Mouse (Mus musculus) adipose tissue, adult 10 weeks (tissue): ENCODE results near the gene Tpte. TPM values are rescaled to one million over a fixed set of nuclear protein-coding genes. Genes with fewer than 3 reads are reported as not detected.

Experiments
- polyA plus RNA-seq: library from polyadenylated mRNA; stranded (reverse); fragments of 350-450 nt; fragmentation: Illumina TruSeq; extraction: RNeasy Lipid Tissue Mini Kit (QIAGEN cat#74804); gene quantifications from one replicate; pipeline ENCODE4 v1.2.3, GENCODE M21; 2014; ENCODE audit warnings: low read depth, low replicate concordance

Gene Tpte
- 0.15 TPM for polyA plus RNA-seq

DNA sequence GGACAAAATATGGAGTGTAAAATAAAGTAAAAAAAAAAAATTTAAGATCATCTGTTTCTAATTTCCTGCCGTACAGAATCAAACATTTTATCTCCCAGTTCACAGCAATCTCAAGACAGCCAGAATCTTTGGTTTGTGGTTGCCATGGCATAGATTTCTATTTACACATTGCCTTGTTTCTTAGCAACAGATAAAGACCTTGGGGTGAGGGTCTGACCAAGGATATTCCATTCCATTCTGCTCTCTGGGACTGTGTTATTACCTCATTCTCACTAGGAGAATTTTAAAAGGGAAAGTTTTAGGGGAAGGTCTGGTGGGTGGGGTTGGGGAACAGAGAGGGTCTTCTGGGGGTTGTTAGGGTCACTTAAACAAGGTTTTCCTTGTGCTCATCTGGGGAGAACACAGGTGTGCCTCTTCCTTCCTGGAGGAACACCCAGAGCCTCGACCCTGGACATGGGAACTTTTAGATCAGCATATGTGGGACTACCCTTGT, at the start of gene Tpte:
TSS of gene Tpte (plus strand) at position 443 of the 493 bp plus-strand sequence.

DNA sequence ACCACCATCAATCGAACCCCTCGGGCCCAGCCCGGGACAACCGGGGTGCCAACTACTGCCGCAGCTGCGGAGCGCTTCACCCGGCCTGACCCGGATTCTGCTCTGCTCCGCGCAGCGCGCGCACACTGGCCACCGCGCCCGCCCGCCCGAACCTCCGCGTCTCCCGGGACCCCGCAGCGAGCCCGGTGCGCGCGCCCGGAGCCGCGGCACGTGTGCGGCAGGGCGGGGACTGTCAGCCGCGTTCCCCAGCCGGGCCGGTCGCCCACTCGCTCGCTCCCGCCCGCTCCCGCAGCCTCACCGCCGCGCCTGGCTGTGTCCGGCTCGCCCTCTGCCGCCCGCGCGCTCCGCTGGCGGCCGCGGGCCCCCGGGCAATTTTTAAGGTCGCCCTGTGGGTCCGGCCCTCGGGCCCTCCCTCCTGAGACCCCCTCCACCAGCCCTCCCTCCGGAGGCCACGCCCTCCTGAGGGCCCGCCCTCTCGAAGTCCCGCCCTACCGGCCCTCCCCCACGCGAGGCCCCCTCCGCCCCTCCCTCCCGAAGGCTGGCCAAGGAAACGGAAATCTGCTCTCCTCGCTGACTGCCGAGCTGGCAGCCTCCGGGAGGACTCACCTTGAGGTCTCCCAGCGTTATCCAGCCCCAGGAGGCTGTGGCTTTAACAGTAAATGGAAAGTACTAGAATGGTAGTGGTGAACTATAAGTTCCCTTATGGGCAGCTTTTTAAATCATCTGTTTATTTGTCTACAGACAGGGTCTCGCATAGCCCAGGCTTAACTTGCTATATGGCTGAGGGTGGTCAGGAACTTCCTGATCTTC, 115.1 kb downstream of the Tpte start, which contains the start of gene Slc25a15:
TSS of gene Slc25a15 (minus strand) at position 456 of the 810 bp plus-strand sequence.

DNA sequence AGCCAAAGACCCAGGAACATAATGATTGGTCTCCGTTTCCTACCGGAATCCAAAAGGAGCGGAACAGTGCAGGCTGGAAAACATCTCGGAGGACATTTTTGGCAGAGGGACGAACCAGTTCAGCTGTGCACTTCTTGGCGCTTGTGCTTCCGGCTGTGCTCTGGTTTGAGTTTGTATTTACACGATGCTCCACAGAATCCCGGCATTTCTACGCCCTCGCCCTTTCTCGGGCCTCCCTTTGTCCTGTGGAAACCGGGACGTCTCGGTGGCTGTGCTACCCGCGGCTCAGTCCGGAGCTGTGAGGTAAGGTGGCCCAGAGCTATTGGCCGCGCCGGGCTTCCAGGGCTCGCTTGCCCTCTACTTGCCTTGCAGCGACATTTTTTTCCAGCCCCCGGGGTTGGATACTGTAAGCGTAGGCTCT, 128.1 kb downstream of the Tpte start, which contains the start of gene Mrps31:
TSS of gene Mrps31 (plus strand) at position 80 of the 421 bp plus-strand sequence.

Other genes starting within 250 kb of the Tpte start
- 0.17 TPM for gene Atp7b, start 223.1 kb upstream of the Tpte start, polyA plus RNA-seq
- gene Alg11, start 222.7 kb upstream of the Tpte start, polyA plus RNA-seq: 9.1 TPM
- gene Nek5, start 158.4 kb upstream of the Tpte start, polyA plus RNA-seq: 1.5 TPM
- gene Nek3, start 117.0 kb upstream of the Tpte start, polyA plus RNA-seq: 2.4 TPM
- 1.8 TPM for gene Ckap2, start 97.6 kb upstream of the Tpte start, polyA plus RNA-seq
- gene Vps36, start 90.6 kb upstream of the Tpte start, polyA plus RNA-seq: 15.9 TPM
- gene Thsd1, start 56.1 kb upstream of the Tpte start, polyA plus RNA-seq: 3.3 TPM
- gene Slc25a15, start 115.2 kb downstream of the Tpte start, polyA plus RNA-seq: 9.5 TPM
- gene Mrps31, start 127.9 kb downstream of the Tpte start, polyA plus RNA-seq: 16.3 TPM